Mouse (Mus musculus) megakaryocyte-erythroid progenitor cell, adult 5-6 weeks (primary cell): ENCODE results near the gene Sgms1. TPM values are rescaled to one million over a fixed set of nuclear protein-coding genes. Genes with fewer than 3 reads are reported as not detected.
A peak's percentile ranks its signal among the peaks of the same experiment; 100 is the strongest.

Source experiments
- ATAC-seq: replicated peaks from 2 replicates; pipeline ENCODE4 v1.8.0; 2016; ENCODE audit warnings: mild to moderate bottlenecking, inconsistent platforms; ENCODE audit not compliant: severe bottlenecking, poor library complexity, low FRiP score, low TSS enrichment
- total RNA-seq, 2 experiments: library from RNA; stranded (forward) in 1 of 2; stranded (reverse) in 1 of 2; fragments of 200-1000, 215-1000 nt in 1 of 2; fragments of >200 nt in 1 of 2; fragmentation: Nextera tagmentation in 1 of 2; gene quantifications; 2 replicates each; pipeline ENCODE4 v1.2.3; 2014 to 2017

Gene Sgms1
- total RNA-seq (2014; fragmentation: Nextera tagmentation) = 53.2 and 66.1 TPM in 2 replicates
- total RNA-seq (2017) = 58.5 and 84.8 TPM in 2 replicates

DNA sequence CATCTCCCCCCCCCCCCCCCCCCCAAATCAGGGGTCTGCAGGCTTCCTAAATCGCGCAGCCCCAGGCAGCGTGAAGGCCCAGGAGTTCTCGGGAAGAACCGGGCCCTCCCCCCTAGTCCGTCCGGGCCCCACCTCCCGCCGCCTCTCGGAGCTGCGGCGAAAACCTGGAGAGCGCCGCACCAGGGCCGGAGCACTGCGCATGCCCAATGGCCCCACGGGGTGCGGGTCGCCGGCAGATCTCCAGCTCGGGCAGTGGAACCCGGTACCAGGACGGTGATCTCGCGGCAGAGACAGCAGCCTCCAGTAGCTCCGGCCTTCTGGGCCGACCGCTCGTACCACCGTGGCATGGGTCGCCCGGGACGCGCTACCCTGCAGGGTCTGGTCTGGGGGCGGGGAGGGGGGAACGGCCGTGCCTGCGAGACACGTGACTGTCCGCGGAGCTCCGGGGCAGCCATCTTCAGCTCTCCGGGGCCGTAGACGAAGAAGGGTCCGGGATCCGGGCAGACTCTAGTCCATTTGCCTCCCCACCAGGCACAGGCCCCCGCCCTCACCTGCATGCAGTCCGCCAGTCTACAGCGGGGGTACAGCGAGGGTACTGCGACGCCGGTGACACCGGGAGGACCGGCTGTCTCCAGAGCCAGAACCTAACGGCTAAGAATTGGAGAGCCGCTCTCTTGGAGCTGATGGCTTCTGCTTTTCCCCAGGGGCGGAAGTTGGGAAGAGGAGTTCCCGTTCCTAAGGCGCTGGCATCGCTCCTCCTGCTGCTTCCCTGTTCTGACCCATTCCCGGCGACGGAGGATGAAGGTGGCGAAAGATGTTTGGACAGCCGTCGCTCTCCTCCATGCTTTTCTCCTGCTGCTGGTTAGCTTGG, at the start of gene Sgms1:
Gene Sgms1 (minus strand): TSS at position 714 of the 871 bp plus-strand sequence.
- peak; percentile 68 for ATAC-seq

DNA sequence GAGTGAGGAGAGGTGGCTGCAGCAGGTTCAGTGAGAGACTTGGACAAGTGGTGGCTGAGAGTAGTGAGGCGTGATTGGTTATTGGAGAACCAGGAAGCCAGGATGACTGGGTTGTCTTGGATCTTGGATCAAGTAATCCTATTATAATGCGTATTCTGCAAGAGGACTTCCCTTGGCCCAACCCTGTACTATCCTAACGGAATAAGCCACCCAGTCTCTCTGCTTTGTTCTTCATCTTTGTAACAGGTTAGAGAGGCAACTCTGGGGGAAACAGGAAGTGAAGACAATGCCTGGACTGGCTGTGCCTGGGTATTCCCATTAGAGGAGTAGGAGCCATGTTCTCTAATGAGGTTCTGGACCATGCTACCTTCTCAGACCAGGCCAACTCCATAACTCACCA, 36.3 kb upstream of the Sgms1 start:
- ATAC-seq = no peak; the same call in 1 of the 2 replicates

DNA sequence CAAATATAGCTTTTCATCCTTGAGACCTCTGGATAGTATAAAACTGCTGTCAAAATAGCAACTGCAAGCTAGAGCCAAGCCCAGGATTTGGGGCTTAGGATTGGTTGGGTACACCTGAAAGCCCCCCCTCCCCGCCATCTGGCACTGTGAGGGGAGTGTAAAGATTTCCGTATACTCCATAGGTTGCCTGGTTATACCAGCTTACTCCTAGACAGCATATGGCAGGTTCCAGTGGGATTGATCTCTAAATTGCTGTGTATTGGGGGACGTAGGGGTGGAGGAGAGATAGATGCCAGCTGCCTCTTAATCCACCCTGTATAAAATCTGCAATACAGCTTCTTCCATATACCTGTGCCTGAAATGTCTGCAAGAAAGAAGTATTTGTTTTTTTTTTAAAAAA, 35.2 kb upstream of the Sgms1 start:
- ATAC-seq = no peak

DNA sequence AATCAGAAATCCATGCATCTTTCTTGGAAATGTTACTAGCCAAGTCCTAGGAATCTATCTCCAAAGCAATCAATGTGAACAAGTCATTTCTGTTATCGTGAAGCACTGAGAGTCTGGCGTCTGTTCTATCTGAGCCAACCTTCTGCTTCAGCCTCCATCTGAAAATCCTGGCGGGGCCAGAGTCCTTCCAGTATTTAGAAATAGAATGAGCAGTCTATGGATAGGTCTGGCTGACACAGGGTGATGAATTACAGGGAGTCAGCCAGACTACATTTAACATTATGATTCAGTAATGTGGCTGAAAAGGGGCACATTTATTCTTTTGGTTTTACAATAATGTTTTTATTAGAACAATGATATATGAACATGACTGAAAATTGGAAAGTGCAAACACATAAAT, 29.6 kb upstream of the Sgms1 start:
- no peak for ATAC-seq

DNA sequence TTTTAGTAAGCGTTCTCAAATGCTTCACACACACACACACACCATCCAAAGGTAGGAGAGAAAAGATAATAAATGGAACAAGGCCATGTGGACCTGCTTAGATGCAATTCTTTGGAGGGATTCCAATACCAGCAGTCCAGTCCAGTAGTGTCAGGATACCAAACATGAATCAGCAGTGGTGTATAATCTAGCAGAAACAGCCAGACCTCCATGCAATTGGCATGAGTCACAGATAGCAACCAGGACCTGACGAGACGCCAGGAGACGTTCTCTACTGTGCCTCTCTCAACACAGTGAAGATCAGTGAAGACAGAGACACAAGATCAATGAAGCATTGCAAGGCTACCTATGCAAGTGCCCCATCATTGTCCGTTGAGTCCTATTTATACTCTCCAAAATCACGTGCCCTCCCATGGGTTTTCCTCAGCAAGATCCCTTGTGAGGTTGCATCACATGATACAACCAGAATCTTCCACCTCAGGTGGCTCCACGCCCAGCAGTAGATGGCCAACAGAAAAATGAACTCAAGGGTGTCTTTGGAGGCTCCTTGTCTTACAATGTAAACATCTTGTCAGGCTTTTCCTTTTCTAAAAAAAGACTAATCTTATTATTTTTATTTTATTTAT, 27.3 kb upstream of the Sgms1 start:
- peak; percentile 95 for ATAC-seq

DNA sequence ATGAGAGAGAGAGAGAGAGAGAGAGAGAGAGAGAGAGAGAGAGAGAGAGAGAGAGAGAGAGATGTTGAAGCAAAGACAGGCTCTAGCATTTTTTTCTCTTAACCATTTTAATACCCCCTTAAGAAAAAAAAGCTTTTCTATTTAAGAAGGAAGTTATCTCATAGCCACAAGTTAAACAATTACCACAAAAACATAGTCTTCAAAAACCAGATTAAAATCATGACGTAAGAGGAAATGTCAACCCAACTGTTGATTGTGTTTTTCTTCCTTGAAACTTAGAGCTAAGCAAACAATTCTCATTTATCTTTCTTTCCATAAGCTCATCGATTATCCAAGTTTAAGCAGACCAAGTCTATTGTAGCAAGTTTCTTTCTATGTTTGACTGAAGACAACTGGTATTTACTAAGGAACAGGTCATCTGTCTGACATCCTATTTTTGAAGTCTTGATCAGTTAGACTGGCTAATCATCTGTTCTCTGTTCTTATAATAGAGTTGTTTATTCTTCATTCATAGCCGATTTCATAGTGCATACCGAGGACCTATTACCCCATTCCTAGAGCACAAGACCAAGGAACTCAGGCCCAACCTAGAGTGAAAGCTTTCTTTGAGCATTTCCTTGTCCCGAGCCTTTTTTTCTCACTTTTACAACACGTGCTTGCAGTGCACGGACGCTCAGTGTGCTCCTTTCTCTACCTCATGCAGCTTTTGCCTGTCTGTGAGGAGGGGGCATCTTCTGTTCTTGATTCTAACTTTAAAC, 20.3 kb upstream of the Sgms1 start:
- no peak for ATAC-seq

DNA sequence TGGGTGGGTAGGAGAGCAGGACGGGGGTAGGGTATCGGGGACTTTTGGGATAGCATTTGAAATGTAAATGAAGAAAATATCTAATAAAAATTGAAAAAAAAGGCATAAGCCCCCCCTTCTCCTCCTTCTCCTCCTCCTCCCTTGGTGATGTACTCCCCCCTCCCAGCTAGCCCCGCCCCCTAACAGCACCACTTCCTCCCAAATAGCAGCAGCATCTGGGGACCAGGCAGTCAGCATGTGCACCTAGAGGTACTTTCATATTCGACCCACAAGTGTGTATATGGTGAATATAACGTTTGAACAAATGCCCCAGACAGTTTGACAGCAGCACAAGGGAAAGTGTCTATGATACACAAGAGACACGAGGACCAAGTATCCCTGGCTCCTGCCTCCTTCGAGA, 17.2 kb upstream of the Sgms1 start:
- ATAC-seq = no peak

DNA sequence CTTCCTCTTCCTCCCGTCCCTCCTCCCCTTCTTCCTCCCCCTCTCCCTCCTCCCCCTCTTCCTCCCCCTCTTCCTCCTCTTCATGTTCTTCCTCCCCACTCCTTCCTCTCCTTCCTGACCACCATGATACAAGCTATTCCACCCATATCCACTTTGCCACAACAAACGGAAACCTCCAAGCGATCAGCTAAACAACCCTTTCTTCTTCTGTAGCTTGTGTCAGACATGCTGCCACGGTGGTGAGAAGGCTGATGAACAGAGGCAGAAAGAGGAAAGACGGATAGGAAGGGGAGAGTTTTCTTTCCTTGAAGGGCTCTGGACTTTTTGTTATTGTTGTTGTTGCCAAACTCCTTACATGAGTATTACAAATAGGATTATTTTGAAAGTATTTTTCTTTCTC, 14.9 kb upstream of the Sgms1 start:
- no peak for ATAC-seq

DNA sequence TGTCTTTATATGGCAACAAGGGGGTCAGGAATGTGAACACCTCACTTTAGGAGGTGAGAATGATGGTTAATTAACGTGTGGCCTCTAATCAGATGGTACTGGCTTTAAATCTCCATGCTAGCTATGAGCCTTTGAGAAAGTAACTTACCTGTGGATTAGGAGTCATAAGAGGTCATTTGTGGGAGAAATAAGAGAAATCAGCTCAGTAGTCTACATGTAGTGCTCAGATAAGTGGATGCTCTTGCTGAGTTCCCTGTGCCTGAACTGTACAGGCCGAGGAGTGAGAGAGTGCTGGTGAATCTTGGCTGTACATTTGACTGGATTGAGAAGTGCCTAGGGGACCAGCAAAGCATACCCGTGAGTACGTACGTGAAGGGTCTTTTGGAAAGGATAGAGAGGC, 14.3 kb upstream of the Sgms1 start:
- no peak for ATAC-seq

DNA sequence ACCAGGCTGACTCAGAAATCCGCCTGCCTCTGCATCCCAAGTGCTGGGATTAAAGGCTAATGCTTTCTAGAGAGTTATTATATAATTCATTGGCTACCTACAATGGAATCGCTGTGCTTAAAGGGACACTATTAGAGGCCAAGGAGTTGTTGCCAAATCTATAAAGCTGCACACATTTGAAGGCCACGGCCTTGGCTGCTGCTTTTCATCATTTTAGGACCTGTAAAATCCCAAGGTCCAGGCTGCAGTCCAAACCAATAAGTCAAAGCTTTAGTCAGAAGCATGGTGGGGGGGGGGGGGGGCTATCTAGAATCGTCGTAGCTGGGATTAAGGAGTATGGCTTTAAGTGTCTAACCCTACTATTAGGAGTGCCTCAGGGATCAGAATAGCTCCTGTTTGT, 9.0 kb upstream of the Sgms1 start:
- ATAC-seq = no peak

DNA sequence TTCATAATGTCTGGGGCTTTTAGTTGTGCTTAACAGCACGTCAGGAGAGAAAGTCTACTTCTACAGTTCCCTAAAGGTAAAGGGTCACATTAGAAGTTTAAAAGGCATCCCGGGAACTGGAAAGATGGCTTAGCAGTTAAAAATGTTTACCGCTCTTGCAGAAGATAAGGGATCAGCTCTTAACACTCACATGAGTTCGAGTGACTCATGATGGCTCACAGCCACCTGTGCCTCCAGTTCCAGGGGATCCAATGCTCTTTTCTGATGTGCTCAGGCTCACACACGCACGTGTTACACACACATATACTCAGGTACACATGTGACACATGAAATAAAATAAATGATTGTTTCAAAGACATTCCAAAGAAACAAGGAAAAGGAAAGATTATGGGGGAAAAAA, 6.8 kb upstream of the Sgms1 start:
- no peak for ATAC-seq

DNA sequence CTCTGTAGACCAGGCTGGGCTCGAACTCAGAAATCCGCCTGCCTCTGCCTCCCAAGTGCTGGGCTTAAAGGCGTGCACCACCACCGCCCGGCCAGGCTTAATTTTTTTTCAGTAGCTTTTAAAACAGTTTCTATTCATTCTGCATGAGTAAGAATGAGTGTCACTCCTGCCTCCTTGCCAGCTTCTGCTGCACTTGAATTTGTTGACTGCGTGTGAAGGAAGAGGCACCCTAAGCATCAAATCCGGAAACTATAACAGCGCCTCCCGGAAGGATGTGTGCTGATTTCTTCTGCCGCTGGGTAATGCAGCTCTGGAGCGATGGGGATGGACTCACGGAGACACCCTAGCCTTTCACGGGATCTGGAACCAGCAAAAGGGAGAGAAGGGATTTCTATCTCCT, 5.3 kb upstream of the Sgms1 start:
- no peak for ATAC-seq

DNA sequence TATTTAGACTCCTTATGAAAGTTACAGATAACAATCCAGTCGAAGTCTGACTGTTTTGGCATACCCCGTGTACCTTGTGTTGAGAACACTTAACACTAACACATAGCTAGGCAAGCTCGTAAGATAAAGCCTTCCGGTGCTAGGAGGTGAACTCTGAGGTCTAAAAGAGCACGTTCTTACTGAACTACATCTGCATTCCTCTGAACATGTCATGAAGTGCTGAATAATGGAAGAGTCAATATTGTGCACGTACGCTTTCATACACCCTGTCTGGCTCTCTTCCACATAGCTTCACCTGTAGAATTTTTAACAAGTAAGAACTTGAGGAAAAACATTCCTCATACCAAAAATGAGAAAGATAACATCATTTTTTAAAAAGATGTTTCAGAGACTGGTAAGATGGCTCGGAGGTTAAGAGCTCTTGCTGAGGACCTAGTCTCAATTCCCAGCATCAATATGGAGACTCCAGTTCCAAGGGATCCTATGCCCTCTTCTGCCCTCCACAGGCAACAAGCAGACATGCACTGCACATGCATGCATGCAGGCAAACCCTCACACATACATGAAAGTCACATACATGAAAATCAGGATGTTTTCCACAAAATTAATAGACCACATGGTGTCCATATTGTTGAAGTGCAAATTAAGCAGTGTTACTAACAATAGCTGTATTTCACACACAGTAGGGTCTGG, 4.4 kb upstream of the Sgms1 start:
- ATAC-seq = no peak

DNA sequence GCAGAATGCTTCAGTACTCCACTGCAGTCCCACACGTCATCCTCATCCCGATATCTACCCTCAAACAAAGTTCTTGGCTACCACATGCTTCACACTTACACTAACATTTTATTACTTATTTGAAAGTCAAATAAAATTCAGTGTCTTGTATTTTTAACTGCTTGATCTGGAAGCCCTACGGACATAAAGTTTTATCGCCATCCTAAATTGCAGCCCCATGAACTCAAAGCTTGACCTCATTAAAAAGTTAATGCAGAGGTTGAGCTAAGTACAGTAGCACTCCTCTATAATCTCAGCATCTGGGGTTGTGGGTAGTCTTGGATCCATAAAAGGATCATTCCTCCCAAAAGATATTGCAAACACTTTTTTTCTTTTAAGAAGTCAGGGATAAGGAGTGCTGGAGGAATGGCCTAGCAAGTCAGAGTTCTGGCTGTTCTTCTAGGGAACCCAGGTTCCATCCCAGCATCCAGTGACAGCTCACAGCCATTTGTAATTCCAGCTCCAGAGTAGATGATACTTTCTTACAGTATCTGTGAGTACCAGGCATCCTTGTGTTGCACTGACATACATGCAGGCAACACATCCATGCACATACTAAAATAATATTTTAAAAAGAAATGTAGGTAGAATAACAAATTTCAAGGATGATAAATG, 3.7 kb upstream of the Sgms1 start:
- ATAC-seq = no peak

DNA sequence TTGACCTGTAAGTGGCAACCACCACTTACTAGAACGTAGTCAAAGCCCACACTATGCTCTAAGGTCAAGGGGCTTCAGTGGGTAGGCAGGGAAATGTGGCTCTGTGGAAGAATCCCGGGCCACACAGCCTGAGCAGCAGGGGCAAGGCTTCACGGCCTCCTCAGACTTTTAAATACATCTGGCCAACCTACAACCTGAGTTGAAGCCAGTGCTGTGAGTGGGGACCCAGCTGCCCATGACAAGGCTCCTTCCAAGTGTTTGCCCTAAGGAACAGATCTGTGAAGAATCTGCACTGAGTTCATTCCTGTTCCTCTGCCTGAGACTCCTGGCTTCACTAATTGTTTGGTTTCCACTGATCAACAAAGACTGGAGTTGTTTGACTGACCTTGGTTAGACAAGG, 1.9 kb upstream of the Sgms1 start:
- no peak for ATAC-seq

DNA sequence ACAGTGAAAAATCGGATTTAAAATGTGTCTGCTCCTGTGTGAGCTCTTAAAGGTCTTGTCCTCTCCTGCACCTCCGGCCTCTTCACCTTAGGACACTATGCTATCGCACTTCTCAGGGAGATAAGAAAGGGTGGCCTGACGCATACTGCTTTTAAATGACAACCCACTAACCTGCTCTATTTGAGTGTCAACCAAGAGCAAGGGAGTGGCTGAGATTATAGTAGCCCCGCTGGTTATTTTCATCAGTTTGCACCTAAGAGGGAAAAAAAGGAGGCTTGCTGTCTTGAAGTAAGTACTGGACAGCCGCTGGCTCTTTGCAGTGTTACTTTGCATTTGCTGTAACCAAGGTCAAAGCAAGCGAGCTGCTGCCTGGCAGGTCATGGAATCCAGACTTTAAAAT, 602 bp upstream of the Sgms1 start:
- ATAC-seq = no peak

DNA sequence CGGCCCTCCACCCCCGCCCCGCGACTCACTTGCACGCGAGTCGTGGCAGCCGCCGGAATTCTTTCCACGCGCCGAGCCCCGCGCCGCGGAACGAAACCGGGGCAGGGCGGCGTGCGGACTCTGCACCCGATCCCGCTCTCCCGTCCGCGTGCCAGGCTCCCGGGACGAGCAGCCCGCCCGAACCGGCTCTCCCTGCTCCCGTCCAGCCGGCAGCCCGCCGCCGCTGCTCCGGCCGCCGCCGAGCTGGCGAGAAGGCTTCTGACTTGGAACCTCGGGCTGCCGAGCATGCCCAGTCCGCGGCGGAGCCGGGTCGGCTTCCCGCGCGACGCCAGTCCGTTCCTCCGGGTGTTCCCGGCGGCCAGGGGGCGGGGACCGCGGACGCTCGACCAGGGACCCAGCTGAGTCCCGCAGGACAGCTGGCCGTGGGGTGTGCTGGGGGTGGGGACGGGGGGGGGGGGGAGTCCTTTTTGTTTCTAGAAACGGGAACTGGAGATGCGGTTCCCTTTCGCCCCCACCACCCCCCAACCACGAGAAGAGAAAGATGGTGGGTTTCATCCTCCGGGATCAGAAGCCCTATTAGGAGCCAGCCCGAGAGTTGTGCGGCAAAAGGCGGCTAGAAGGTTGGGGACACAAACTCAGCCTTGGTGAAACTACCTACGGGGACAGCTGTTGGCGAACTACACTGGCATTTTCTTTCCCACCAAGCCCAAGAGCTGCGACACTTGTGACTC, 1.2 kb downstream of the Sgms1 start:
- peak; percentile 64 for ATAC-seq

DNA sequence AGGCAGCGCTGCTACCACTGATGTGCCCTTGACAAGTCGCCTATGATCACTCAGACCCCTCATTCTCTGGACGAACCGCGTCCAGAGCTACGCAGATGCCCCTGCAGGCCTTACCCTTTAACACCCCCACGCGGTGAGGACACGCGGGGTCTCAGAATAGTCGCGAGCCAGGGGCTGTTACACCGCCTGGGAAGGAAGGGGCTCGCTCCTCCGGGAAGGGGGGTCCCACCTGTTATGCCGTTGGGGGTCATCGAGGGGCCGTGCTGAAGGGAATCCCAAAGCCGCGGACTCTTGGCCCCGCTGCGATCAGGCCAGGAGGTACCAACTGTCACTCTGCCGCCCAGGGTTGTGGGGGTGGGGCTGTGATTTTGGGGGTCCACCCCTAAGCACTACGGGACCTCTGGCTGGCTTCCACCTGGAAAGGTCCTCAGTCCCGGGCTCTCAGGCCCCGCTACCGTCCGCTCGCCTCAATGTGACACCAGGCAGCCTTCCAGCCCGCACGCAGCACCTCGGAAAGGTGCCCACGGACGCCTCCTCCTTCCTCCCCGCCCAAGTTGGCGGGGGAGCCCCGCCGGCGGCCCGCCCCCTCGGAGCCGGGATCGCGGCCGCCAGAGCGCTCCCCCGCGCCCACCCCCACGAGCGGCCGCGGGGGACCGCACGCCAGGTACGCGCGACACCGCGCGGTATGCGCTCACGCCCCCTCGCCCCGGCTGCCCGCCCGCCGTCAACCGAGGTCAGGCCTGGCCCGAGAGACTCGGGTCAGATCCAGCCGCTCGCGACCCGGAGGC, 1.9 kb downstream of the Sgms1 start:
- ATAC-seq = no peak
